Mouse (Mus musculus): ENCODE results near the gene Wfdc12.

- TF ChIP-seq POLR2A (IDR thresholded peaks at IDR 0.05; ENCODE audit: low read depth, low read length): no peak
- TF ChIP-seq CTCF (IDR thresholded peaks at IDR 0.05; ENCODE audit: extremely low read depth, insufficient read depth, insufficient read length, insufficient replicate concordance): no peak
Measured at GRCm38 (mm10) chr2:164195971-164196699, 5.7 kb upstream of the Wfdc12 start.

Measured in spleen, adult 2 months (tissue).